Mouse (Mus musculus) olfactory bulb, adult 2 months (tissue): ENCODE results near the gene Myl4.

ENCODE experiments used
- CTCF ChIP-seq: fragments of 200-500 bp; IDR thresholded peaks from 2 replicates; pipeline ENCODE4 v1.5.1; 2012; ENCODE audit warnings: low read depth, mild to moderate bottlenecking, low read length, moderate library complexity; ENCODE audit not compliant: insufficient read depth
- POLR2A ChIP-seq: fragments of 200-500 bp; IDR thresholded peaks from 2 replicates; pipeline ENCODE4 v1.6.1; 2012; ENCODE audit warnings: mild to moderate bottlenecking, low read depth, low read length, moderate library complexity; ENCODE audit not compliant: insufficient read depth

GRCm38 (mm10) chr11:104510606-104511005, 39.9 kb upstream of the Myl4 start:
- TF ChIP-seq CTCF (no peak), POLR2A (no peak)
